Mouse (Mus musculus): ENCODE data around the gene Gm49336. TPM values are rescaled to one million over a fixed set of nuclear protein-coding genes. Genes with fewer than 3 reads are reported as not detected.

The Gm49336 gene
- total RNA-seq, 1 experiment from 2014 or later: 118 TPM

- ATAC-seq (replicated peaks; ENCODE audit: low read depth, poor library complexity, severe bottlenecking): no peak
Observed at GRCm38 (mm10) chr14:60172286-60173055, 78.8 kb downstream of the Gm49336 start.

- ATAC-seq (replicated peaks; ENCODE audit: low read depth, poor library complexity, severe bottlenecking): no peak
Observed at GRCm38 (mm10) chr14:60170845-60171610, 80.3 kb downstream of the Gm49336 start.

GRCm38 (mm10) chr14:60163367-60163766, 87.9 kb downstream of the Gm49336 start:
- ATAC-seq (replicated peaks; ENCODE audit: low read depth, poor library complexity, severe bottlenecking): no peak

Other genes starting within 250 kb of the Gm49336 start
- 1.0 and 2.4 TPM in 2 replicates for gene Atp8a2, start 54.3 kb downstream of the Gm49336 start, total RNA-seq (2017)
- not detected in 2 replicates for gene Nupl1, start 76 bp downstream of the Gm49336 start, total RNA-seq (2017)
- 48.8 and 49.0 TPM in 2 replicates for gene Mtmr6, start 13.7 kb upstream of the Gm49336 start, total RNA-seq (2017)
- under 0.01 and 0.05 TPM in 2 replicates for gene Amer2, start 121.8 kb upstream of the Gm49336 start, total RNA-seq (2017)

Measured in common myeloid progenitor, adult 5-6 weeks (primary cell).